Mouse (Mus musculus) stomach, embryonic 15.5 days (tissue): Measurements from ENCODE around the gene Arhgap27. TPM values are rescaled to one million over a fixed set of nuclear protein-coding genes. Genes with fewer than 3 reads are reported as not detected.

Experiments
- ATAC-seq: fragments of 200-750 bp; cut with Nextera tagmentation; 2 replicates; pipeline ENCODE4 v1.8.0; 2017; ENCODE audit warnings: low read depth, moderate number of reproducible peaks, moderate TSS enrichment; ENCODE audit not compliant: insufficient read depth, low FRiP score
- H3K27ac ChIP-seq: fragments of 300-500 bp; sonication (generic); 2 replicates; pipeline ENCODE4 v1.5.1; 2015; ENCODE audit warnings: mild to moderate bottlenecking, inconsistent platforms
- H3K27me3 ChIP-seq: fragments of 300-500 bp; sonication (generic); replicated peaks from 2 replicates; pipeline ENCODE4 v1.6.1; 2015; ENCODE audit warnings: inconsistent platforms
- H3K36me3 ChIP-seq: fragments of 300-500 bp; sonication (generic); 2 replicates; pipeline ENCODE4 v1.6.1; 2015; ENCODE audit warnings: inconsistent platforms
- H3K4me1 ChIP-seq: fragments of 300-500 bp; sonication (generic); 2 replicates; pipeline ENCODE4 v1.6.1; 2015; ENCODE audit warnings: inconsistent platforms
- H3K4me2 ChIP-seq: fragments of 300-500 bp; sonication (generic); 2 replicates; pipeline ENCODE4 v1.6.1; 2015; ENCODE audit warnings: mild to moderate bottlenecking, inconsistent platforms
- H3K4me3 ChIP-seq: fragments of 300-500 bp; sonication (generic); replicated peaks from 2 replicates; pipeline ENCODE4 v1.5.1; 2015; ENCODE audit warnings: inconsistent platforms
- H3K9ac ChIP-seq: fragments of 300-500 bp; sonication (generic); 2 replicates; pipeline ENCODE4 v1.6.1; 2015; ENCODE audit warnings: inconsistent platforms
- H3K9me3 ChIP-seq: fragments of 300-500 bp; sonication (generic); 2 replicates; pipeline ENCODE4 v1.6.1; 2016; ENCODE audit warnings: inconsistent platforms
- WGBS: fragments of 180-500 bp; shearing (Covaris S2); methylation state at CpG from one replicate; pipeline ENCODE4 v1.1.7; 2015; 5-methylcytosine and 5-hydroxymethylcytosine counted together
- polyA plus RNA-seq: library from polyadenylated mRNA; unstranded; fragments of >200 nt; fragmentation: Nextera tagmentation; extraction: Ambion mirVana; gene quantifications from 2 replicates; pipeline ENCODE4 v1.2.1, GENCODE M21; 2015

Arhgap27 gene
- polyA plus RNA-seq, 1 experiment from 2014 or later: 21.5 TPM

DNA sequence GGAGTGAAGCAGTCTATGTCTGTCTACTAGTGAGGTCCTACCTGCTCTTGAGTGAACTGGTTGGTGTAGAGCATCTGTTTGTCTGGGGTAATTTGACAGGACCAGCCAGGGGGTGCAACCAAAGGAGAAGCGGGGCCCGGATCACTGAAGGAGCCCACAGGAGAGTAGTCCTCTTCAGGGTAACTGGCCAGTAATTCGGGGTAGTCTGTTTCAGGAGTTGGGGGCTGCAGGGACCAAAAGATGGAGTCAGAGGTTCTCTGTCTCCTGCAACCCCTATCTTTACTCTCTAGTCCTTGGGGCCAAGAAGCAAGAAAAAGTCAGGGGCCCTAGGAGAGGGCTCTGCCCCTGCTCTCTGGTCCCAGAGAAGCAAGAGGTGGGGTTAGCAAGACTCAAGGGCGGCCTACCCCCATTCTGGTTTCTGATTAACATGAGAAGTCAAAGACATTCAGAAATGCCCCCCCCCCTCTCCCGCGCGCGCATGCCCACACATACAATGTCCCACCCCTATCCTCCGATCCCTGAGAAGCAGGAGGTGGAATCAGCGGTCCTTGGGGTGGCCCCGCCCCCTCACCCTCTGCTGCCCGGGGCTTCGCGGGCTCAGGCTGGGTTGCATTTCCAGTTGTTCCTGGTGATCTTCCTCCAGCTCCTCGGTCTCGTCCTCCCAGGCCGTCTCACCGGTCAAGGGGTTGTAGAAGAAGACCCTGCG is 23.9 kb downstream of the Arhgap27 start:
- Histone ChIP-seq H3K9ac (no peak overlapping the region), H3K4me1 (peaks cover 27% of the 10 kb centered on the region), H3K36me3 (no peaks in the 10 kb centered on the region), H3K4me3 (peak overlapping the region; percentile 24), H3K27ac (peak overlapping the region; percentile 89), H3K9me3 (no peaks in the 10 kb centered on the region), H3K4me2 (peak overlapping the region; percentile 57), H3K27me3 (no peaks in the 10 kb centered on the region)
- WGBS: 33% methylated on average over 16 of the region's 19 CpGs
- peak; percentile 65 for ATAC-seq

DNA sequence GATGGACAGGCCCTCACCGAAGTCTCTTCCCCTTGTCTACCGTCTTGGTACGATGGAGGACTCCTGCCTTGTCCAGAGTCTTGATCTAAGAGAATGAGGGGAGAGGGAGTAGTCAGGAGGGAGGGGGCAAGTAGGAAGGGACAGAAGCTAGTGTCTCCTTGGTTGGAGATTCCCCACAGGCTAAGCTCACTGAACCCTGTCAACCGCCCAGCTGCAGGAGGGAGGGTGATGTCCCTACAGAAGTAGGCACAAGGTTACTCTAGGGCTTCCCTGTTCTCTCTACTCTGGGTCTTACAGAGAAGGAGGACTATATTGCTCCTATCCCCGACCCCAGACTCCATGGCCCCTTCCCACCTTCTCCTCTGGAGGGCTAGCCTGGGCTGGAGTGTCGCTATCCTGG is 24.8 kb downstream of the Arhgap27 start:
- no peak for ATAC-seq
- Histone ChIP-seq H3K4me3 (no peak overlapping the region), H3K9ac (no peak overlapping the region), H3K4me2 (no peak overlapping the region), H3K27ac (no peak overlapping the region), H3K9me3 (no peaks in the 10 kb centered on the region), H3K27me3 (peaks cover 8% of the 10 kb centered on the region; the same call in 1 of the 2 replicates), H3K4me1 (peaks cover 29% of the 10 kb centered on the region), H3K36me3 (no peaks in the 10 kb centered on the region)
- WGBS: 95% methylated on average over 6 of the region's 6 CpGs

DNA sequence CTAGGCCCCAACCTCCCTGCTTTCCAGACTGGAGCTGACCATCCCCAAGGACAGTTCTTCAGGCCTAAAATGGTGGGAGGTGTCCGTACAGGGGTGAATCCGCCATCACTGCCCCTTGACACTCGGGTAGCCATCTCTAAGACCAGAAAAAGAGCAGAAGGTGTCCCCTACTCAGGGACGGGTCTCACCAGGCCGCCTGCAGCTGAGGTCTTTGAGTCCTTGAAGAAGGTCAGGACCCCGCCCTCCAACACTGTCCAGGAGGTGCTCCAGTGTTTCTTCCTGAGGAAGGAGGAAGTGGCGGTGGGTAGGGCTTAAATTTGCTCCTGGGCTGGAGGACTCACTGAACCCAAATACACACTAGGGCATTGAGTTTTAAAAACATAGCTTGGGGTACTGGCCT is 25.4 kb downstream of the Arhgap27 start:
- H3K9me3 ChIP-seq: no peaks in the 10 kb centered on the region
- 83% methylated on average over 7 of the region's 7 CpGs for WGBS
- peaks cover 13% of the 10 kb centered on the region for H3K27me3 ChIP-seq
- no peak overlapping the region for H3K4me2 ChIP-seq
- peaks cover 32% of the 10 kb centered on the region for H3K4me1 ChIP-seq
- H3K27ac ChIP-seq: peak overlapping the region; percentile 35; the same call in 1 of the 2 replicates
- no peaks in the 10 kb centered on the region for H3K36me3 ChIP-seq
- H3K4me3 ChIP-seq: no peak overlapping the region
- ATAC-seq: no peak
- no peak overlapping the region for H3K9ac ChIP-seq

DNA sequence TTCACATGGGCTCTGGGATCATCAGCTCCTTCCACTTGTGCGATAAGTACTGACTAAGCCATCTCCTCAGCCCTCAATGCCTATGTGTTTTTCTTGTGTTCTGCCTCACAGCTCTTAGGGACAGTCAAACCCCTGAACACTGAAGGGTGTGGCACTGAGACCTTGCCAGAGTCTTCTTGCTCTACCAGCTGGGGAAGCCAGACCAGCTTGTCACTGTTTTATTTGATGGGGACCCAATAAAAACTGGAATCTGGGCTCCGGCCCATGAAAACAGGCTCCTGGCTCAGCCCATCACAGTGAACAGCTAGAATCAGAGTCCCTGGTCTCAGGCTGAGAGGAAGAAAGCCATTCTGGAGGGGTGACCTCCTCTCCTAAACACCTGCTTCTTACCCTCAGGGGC is 26.3 kb downstream of the Arhgap27 start:
- Histone ChIP-seq H3K9me3 (no peaks in the 10 kb centered on the region), H3K27me3 (peaks cover 21% of the 10 kb centered on the region), H3K4me2 (no peak overlapping the region), H3K4me1 (peaks cover 39% of the 10 kb centered on the region), H3K9ac (no peak overlapping the region), H3K36me3 (no peaks in the 10 kb centered on the region), H3K4me3 (no peak overlapping the region), H3K27ac (peak overlapping the region; percentile 41; the same call in 1 of the 2 replicates)
- 92% methylated on average over 2 of the region's 2 CpGs for WGBS
- ATAC-seq: no peak

GRCm38 (mm10) chr11:103335561-103335960 is 27.9 kb downstream of the Arhgap27 start:
- peaks cover 38% of the 10 kb centered on the region for H3K4me1 ChIP-seq
- peaks cover 24% of the 10 kb centered on the region for H3K27me3 ChIP-seq
- no peaks in the 10 kb centered on the region for H3K36me3 ChIP-seq
- no peak overlapping the region for H3K4me3 ChIP-seq
- H3K27ac ChIP-seq: peak overlapping the region; percentile 71
- no peak for ATAC-seq
- no peak overlapping the region for H3K4me2 ChIP-seq
- H3K9ac ChIP-seq: no peak overlapping the region
- WGBS: 83% methylated on average over 5 of the region's 5 CpGs
- H3K9me3 ChIP-seq: no peaks in the 10 kb centered on the region

DNA sequence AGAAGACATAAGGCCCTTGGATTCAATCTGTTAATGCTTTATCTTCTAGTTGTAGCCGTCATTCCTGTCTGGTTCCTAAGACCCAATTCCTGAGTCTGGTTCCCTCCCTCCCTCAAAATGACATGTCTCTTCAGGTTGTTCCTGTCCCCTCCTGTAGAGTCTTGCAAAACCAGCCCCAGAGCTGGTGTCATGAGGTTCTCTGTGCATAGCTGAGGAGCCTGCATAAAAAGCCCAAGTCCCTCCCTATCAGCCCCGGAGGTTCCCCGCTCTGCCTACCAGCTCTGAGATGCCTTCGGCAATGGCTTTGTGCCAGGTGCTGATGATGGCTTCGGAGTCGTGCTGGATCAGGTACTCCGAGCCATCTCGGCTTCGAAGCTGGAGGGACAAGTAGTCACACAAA is 28.6 kb downstream of the Arhgap27 start:
- Histone ChIP-seq H3K9ac (no peak overlapping the region), H3K4me1 (peaks cover 31% of the 10 kb centered on the region), H3K27ac (peak overlapping the region; percentile 71), H3K9me3 (no peaks in the 10 kb centered on the region), H3K4me3 (no peak overlapping the region), H3K27me3 (peaks cover 24% of the 10 kb centered on the region), H3K4me2 (no peak overlapping the region), H3K36me3 (no peaks in the 10 kb centered on the region)
- WGBS: 83% methylated on average over 9 of the region's 9 CpGs
- ATAC-seq: no peak

- H3K9me3 ChIP-seq: no peaks in the 10 kb centered on the region
- ATAC-seq: no peak
- peaks cover 24% of the 10 kb centered on the region for H3K27me3 ChIP-seq
- no peak overlapping the region for H3K9ac ChIP-seq
- H3K27ac ChIP-seq: peak overlapping the region; percentile 71; the same call in 1 of the 2 replicates
- H3K4me2 ChIP-seq: peak overlapping the region; percentile 48
- H3K4me1 ChIP-seq: peaks cover 26% of the 10 kb centered on the region
- 25% methylated on average over 40 of the region's 40 CpGs for WGBS
- H3K36me3 ChIP-seq: no peaks in the 10 kb centered on the region
- H3K4me3 ChIP-seq: peak overlapping the region; percentile 28; the same call in 1 of the 2 replicates
Measured at GRCm38 (mm10) chr11:103333719-103334398, 29.6 kb downstream of the Arhgap27 start.

GRCm38 (mm10) chr11:103332890-103333651 is 30.4 kb downstream of the Arhgap27 start:
- peak overlapping the region; percentile 28 for H3K4me3 ChIP-seq
- H3K4me2 ChIP-seq: peak overlapping the region; percentile 48
- no peak overlapping the region for H3K27ac ChIP-seq
- no peak overlapping the region for H3K9ac ChIP-seq
- H3K27me3 ChIP-seq: peaks cover 24% of the 10 kb centered on the region
- H3K9me3 ChIP-seq: no peaks in the 10 kb centered on the region
- ATAC-seq: no peak
- 41% methylated on average over 34 of the region's 34 CpGs for WGBS
- H3K4me1 ChIP-seq: peaks cover 22% of the 10 kb centered on the region
- no peaks in the 10 kb centered on the region for H3K36me3 ChIP-seq

DNA sequence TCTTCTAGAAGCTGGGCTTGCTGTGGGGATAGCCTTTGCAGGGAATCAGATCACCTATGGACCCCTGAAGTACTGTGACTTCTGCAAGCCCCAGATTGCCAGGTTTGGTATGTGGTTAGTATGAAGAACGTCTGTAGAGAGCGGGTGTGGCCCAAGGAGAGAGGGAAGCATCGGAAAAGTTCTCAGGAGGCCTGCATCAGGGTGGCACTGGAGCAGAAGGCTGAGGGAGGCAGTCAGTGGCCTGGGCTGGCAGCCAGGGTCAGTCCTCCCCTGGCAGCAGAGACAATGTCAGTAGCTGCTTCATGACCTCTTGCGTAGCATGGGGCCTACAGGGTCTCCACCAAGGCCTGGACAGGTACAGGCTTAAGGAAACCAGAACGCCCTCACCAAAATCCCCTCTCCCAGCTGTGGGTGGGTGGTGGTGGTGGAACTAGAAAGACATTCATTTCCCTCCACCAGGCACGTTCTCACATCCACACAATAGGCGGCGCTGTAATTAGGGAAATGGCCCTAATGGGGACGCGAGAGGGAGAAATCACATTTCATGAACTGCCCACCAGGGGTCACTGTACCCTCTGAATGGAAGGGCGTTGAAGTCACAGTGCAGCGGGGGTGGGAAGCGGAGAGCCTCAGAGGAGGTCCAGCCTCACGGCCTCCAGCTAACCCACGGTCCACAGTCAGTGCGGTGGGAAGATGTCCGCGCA is 31.2 kb downstream of the Arhgap27 start:
- Histone ChIP-seq H3K4me2 (peak overlapping the region; percentile 48), H3K27me3 (peaks cover 24% of the 10 kb centered on the region), H3K9ac (no peak overlapping the region), H3K4me1 (peaks cover 22% of the 10 kb centered on the region), H3K27ac (no peak overlapping the region), H3K4me3 (peak overlapping the region; percentile 28), H3K9me3 (no peaks in the 10 kb centered on the region), H3K36me3 (no peaks in the 10 kb centered on the region)
- 32% methylated on average over 18 of the region's 18 CpGs for WGBS
- peak; percentile 38; the same call in 1 of the 2 replicates for ATAC-seq

GRCm38 (mm10) chr11:103331502-103332185 is 31.8 kb downstream of the Arhgap27 start:
- Histone ChIP-seq H3K27me3 (peaks cover 24% of the 10 kb centered on the region), H3K9me3 (no peaks in the 10 kb centered on the region), H3K4me1 (peaks cover 22% of the 10 kb centered on the region), H3K36me3 (no peaks in the 10 kb centered on the region), H3K4me3 (no peak overlapping the region), H3K9ac (no peak overlapping the region), H3K4me2 (no peak overlapping the region), H3K27ac (no peak overlapping the region)
- 82% methylated on average over 10 of the region's 10 CpGs for WGBS
- ATAC-seq: no peak
